Mouse (Mus musculus) Patski (cell line): ENCODE measurements at regions not wholly inside any gene's neighbourhood (a gene's known extent, or its start where the extent isn't known, plus 50 kb on each side); places are given as distances from the start of the nearest gene placed in this dataset.

Experiments
- ATAC-seq: fragments of 100-300 bp; one replicate; pipeline ENCODE4 v1.8.0; 2021
- CTCF ChIA-PET: fragments of 350-600 bp; sonication (Branson Sonifier 250); formaldehyde crosslinking; loops from one replicate; lab custom pipeline; 2022; ENCODE audit warnings: inconsistent platforms; lab: Charles Lee
- POLR2A ChIA-PET: fragments of 350-600 bp; sonication (Branson Sonifier 250); formaldehyde crosslinking; loops from one replicate; lab custom pipeline; 2022; ENCODE audit warnings: antibody characterized with exemption, inconsistent platforms; lab: Charles Lee
- DNase-seq: peaks from one replicate; pipeline ENCODE4 v3.0.0-alpha.2; 2011; ENCODE audit warnings: low read depth, low spot score
- H3K27me3 ChIP-seq: fragments of 371-371 bp; one replicate; pipeline ENCODE4 v1.5.1; 2021
- CTCF ChIP-seq: fragments of 100-300 bp; IDR thresholded peaks from one replicate; pipeline ENCODE4 v1.5.1; 2021
- in situ Hi-C: fragments of 300-500 bp; cut with MboI; formaldehyde crosslinking; loops from 3 replicates; pipeline ENCODE4 v1.11.1; 2018; ENCODE audit warnings: low pct_unique_long_range_greater_than_20kb, mixed read lengths

GRCm38 (mm10) chr10:16878197-16878596 is 844.8 kb upstream of the Cited2 start:
- in situ Hi-C loops, result no loop called here
- ChIA-PET CTCF (no interaction called here), POLR2A (no interaction called here)
- TF ChIP-seq CTCF, result no peak
- H3K27me3 ChIP-seq, result no peaks in the 10 kb centered on the region
- DNase-seq (no peak), ATAC-seq (no peak)

GRCm38 (mm10) chr10:16893316-16893715 is 829.7 kb upstream of the Cited2 start:
- H3K27me3 ChIP-seq, result no peaks in the 10 kb centered on the region
- POLR2A ChIA-PET, result no interaction called here
- in situ Hi-C loops, result no loop called here
- ATAC-seq (no peak), DNase-seq (no peak)
- CTCF ChIA-PET, result no interaction called here
- no peak for TF ChIP-seq CTCF

- DNase-seq, result no peak
- in situ Hi-C loops, result no loop called here
- POLR2A ChIA-PET, result no interaction called here
- no peak for ATAC-seq
- H3K27me3 ChIP-seq, result no peaks in the 10 kb centered on the region
- CTCF ChIA-PET, result no interaction called here
- TF ChIP-seq CTCF, result no peak
These were observed 827.7 kb upstream of the Cited2 start for GRCm38 (mm10) chr10:16895332-16895731.

GRCm38 (mm10) chr10:16922888-16923287 is 800.1 kb upstream of the Cited2 start:
- CTCF ChIA-PET, result no interaction called here
- in situ Hi-C loops, result no loop called here
- DNase-seq (no peak), ATAC-seq (no peak)
- no peak for TF ChIP-seq CTCF
- H3K27me3 ChIP-seq, result no peaks in the 10 kb centered on the region
- POLR2A ChIA-PET, result no interaction called here

GRCm38 (mm10) chr10:16923851-16924250 is 799.2 kb upstream of the Cited2 start:
- ChIA-PET POLR2A (interaction anchor here (0.6 kb wide), 1 partner anchor 66 kb away, joined by 4 read pairs; no protein-coding TSS in a partner anchor), CTCF (interaction anchor here (1.2 kb wide), 1 partner anchor 89 kb away, joined by 3 read pairs; no protein-coding TSS in a partner anchor)
- TF ChIP-seq CTCF, result no peak
- no peak for ATAC-seq
- in situ Hi-C loops, result no loop called here
- no peaks in the 10 kb centered on the region for H3K27me3 ChIP-seq
- DNase-seq, result no peak

GRCm38 (mm10) chr10:16937705-16938104 is 785.3 kb upstream of the Cited2 start:
- ChIA-PET CTCF (no interaction called here), POLR2A (no interaction called here)
- TF ChIP-seq CTCF, result no peak
- DNase-seq (no peak), ATAC-seq (no peak)
- in situ Hi-C loops, result no loop called here
- no peaks in the 10 kb centered on the region for H3K27me3 ChIP-seq

GRCm38 (mm10) chr10:16951636-16952035 is 771.4 kb upstream of the Cited2 start:
- no peak for TF ChIP-seq CTCF
- DNase-seq (no peak), ATAC-seq (no peak)
- CTCF ChIA-PET, result no interaction called here
- in situ Hi-C loops, result no loop called here
- no peaks in the 10 kb centered on the region for H3K27me3 ChIP-seq
- POLR2A ChIA-PET, result no interaction called here

GRCm38 (mm10) chr10:16960971-16961370 is 762.0 kb upstream of the Cited2 start:
- DNase-seq (no peak), ATAC-seq (no peak)
- in situ Hi-C loops, result no loop called here
- CTCF ChIA-PET, result no interaction called here
- POLR2A ChIA-PET, result no interaction called here
- no peaks in the 10 kb centered on the region for H3K27me3 ChIP-seq
- no peak for TF ChIP-seq CTCF

- ChIA-PET POLR2A (no interaction called here), CTCF (interaction anchor here (1.7 kb wide), 1 partner anchor 12 kb away, joined by 4 read pairs; no protein-coding TSS in a partner anchor)
- in situ Hi-C loops, result no loop called here
- no peaks in the 10 kb centered on the region for H3K27me3 ChIP-seq
- no peak for DNase-seq
- TF ChIP-seq CTCF, result no peak
- ATAC-seq, result no peak
These were observed 760.6 kb upstream of the Cited2 start for GRCm38 (mm10) chr10:16962463-16962862.

- in situ Hi-C loops, result no loop called here
- CTCF ChIA-PET, result no interaction called here
- no peak for ATAC-seq
These were observed 744.2 kb upstream of the Cited2 start for GRCm38 (mm10) chr10:16978770-16979169.

GRCm38 (mm10) chr10:16990227-16990626 is 732.8 kb upstream of the Cited2 start:
- POLR2A ChIA-PET, result interaction anchor here (0.7 kb wide), 1 partner anchor 66 kb away, joined by 4 read pairs; no protein-coding TSS in a partner anchor
- CTCF ChIA-PET, result interaction anchor here (1.5 kb wide), 1 partner anchor 10 kb away, joined by 4 read pairs; no protein-coding TSS in a partner anchor
- H3K27me3 ChIP-seq, result no peaks in the 10 kb centered on the region
- no peak for TF ChIP-seq CTCF
- DNase-seq, result peak; percentile 42
- ATAC-seq, result no peak
- in situ Hi-C loops, result no loop called here

More at GRCm38 (mm10) chr10:16978770-16979169, 744.2 kb upstream of the Cited2 start:
- POLR2A ChIA-PET, result interaction anchor here (0.7 kb wide), 1 partner anchor 120 kb away, joined by 3 read pairs; no protein-coding TSS in a partner anchor
- no peak for TF ChIP-seq CTCF
- no peak for DNase-seq
- no peaks in the 10 kb centered on the region for H3K27me3 ChIP-seq

GRCm38 (mm10) chr10:16993789-16994188 is 729.2 kb upstream of the Cited2 start:
- no peak for ATAC-seq
- in situ Hi-C loops, result no loop called here
- H3K27me3 ChIP-seq, result no peaks in the 10 kb centered on the region
- no peak for TF ChIP-seq CTCF
- no peak for DNase-seq
- ChIA-PET CTCF (no interaction called here), POLR2A (no interaction called here)
